Mouse (Mus musculus): Measurements from ENCODE around the gene Slc12a3. TPM values are rescaled to one million over a fixed set of nuclear protein-coding genes. Genes with fewer than 3 reads are reported as not detected.

Gene Slc12a3
- 0.05 TPM in 1 of 2 replicates, not detected in the other for polyA plus RNA-seq (2014; fragmentation: Nextera tagmentation; extraction: Ambion mirVana)

- no peak within 1 kb of the TSS for H3K9ac ChIP-seq (ENCODE audit: low read length)
- no peak within 1 kb of the TSS for H3K4me2 ChIP-seq (ENCODE audit: low read length)
- DNase-seq (ENCODE audit: low spot score) = no peak
- H3K9me3 ChIP-seq (ENCODE audit: control insufficient read depth, low read length) = no peaks in the 10 kb centered on the region
- ATAC-seq (replicated peaks; ENCODE audit: low FRiP score, low TSS enrichment, low read depth) = no peak
- no peak within 1 kb of the TSS for H3K4me3 ChIP-seq (ENCODE audit: low read depth, low read length)
- no peaks in the 10 kb centered on the region for H3K36me3 ChIP-seq (ENCODE audit: control insufficient read depth, insufficient read depth, low read length)
- WGBS = 81% methylated on average over 21 of the region's 21 CpGs
- H3K27me3 ChIP-seq (replicated peaks; ENCODE audit: control insufficient read depth, insufficient read depth, low read length) = no peaks in the 10 kb centered on the region
- H3K4me1 ChIP-seq (replicated peaks; ENCODE audit: control insufficient read depth, insufficient read depth, low read length) = no peaks in the 10 kb centered on the region
- H3K27ac ChIP-seq (ENCODE audit: low read depth) = no peak within 1 kb of the TSS
Measured at GRCm38 (mm10) chr8:94328932-94329728, at the start of gene Slc12a3. Slc12a3 (plus strand) TSS chr8:94329201.

- H3K27me3 ChIP-seq (replicated peaks; ENCODE audit: control insufficient read depth, insufficient read depth, low read length) = no peaks in the 10 kb centered on the region
- ATAC-seq (replicated peaks; ENCODE audit: low FRiP score, low TSS enrichment, low read depth) = no peak
- H3K9me3 ChIP-seq (ENCODE audit: control insufficient read depth, low read length) = no peaks in the 10 kb centered on the region
- 70% methylated on average over 5 of the region's 5 CpGs for WGBS
- H3K4me2 ChIP-seq (ENCODE audit: low read length) = no peak overlapping the region
- no peak overlapping the region for H3K4me3 ChIP-seq (ENCODE audit: low read depth, low read length)
- H3K27ac ChIP-seq (ENCODE audit: low read depth) = no peak overlapping the region
- no peak overlapping the region for H3K9ac ChIP-seq (ENCODE audit: low read length)
- no peaks in the 10 kb centered on the region for H3K4me1 ChIP-seq (replicated peaks; ENCODE audit: control insufficient read depth, insufficient read depth, low read length)
- no peak for DNase-seq (ENCODE audit: low spot score)
- no peaks in the 10 kb centered on the region for H3K36me3 ChIP-seq (ENCODE audit: control insufficient read depth, insufficient read depth, low read length)
Measured at GRCm38 (mm10) chr8:94280001-94280613, 48.9 kb upstream of the Slc12a3 start.

GRCm38 (mm10) chr8:94282453-94282985 lies 46.5 kb upstream of the Slc12a3 start:
- H3K9ac ChIP-seq (ENCODE audit: low read length) = no peak overlapping the region
- H3K27me3 ChIP-seq (replicated peaks; ENCODE audit: control insufficient read depth, insufficient read depth, low read length) = no peaks in the 10 kb centered on the region
- H3K27ac ChIP-seq (ENCODE audit: low read depth) = no peak overlapping the region
- WGBS = 93% methylated on average over 3 of the region's 3 CpGs
- H3K36me3 ChIP-seq (ENCODE audit: control insufficient read depth, insufficient read depth, low read length) = no peaks in the 10 kb centered on the region
- ATAC-seq (replicated peaks; ENCODE audit: low FRiP score, low TSS enrichment, low read depth) = no peak
- no peak overlapping the region for H3K4me2 ChIP-seq (ENCODE audit: low read length)
- H3K9me3 ChIP-seq (ENCODE audit: control insufficient read depth, low read length) = no peaks in the 10 kb centered on the region
- H3K4me1 ChIP-seq (replicated peaks; ENCODE audit: control insufficient read depth, insufficient read depth, low read length) = no peaks in the 10 kb centered on the region
- H3K4me3 ChIP-seq (ENCODE audit: low read depth, low read length) = no peak overlapping the region
- no peak for DNase-seq (ENCODE audit: low spot score)

- H3K4me1 ChIP-seq (replicated peaks; ENCODE audit: control insufficient read depth, insufficient read depth, low read length) = no peaks in the 10 kb centered on the region
- H3K4me3 ChIP-seq (ENCODE audit: low read depth, low read length) = no peak overlapping the region
- H3K9me3 ChIP-seq (ENCODE audit: control insufficient read depth, low read length) = no peaks in the 10 kb centered on the region
- DNase-seq (ENCODE audit: low spot score) (no peak), ATAC-seq (replicated peaks; ENCODE audit: low FRiP score, low TSS enrichment, low read depth) (no peak)
- H3K36me3 ChIP-seq (ENCODE audit: control insufficient read depth, insufficient read depth, low read length) = no peaks in the 10 kb centered on the region
- no peak overlapping the region for H3K4me2 ChIP-seq (ENCODE audit: low read length)
- WGBS = 82% methylated on average over 7 of the region's 7 CpGs
- H3K27me3 ChIP-seq (replicated peaks; ENCODE audit: control insufficient read depth, insufficient read depth, low read length) = no peaks in the 10 kb centered on the region
- no peak overlapping the region for H3K27ac ChIP-seq (ENCODE audit: low read depth)
- H3K9ac ChIP-seq (ENCODE audit: low read length) = no peak overlapping the region
Measured at GRCm38 (mm10) chr8:94284204-94284603, 44.8 kb upstream of the Slc12a3 start.

GRCm38 (mm10) chr8:94290606-94291005 lies 38.4 kb upstream of the Slc12a3 start:
- H3K9ac ChIP-seq (ENCODE audit: low read length) = no peak overlapping the region
- H3K4me1 ChIP-seq (replicated peaks; ENCODE audit: control insufficient read depth, insufficient read depth, low read length) = no peaks in the 10 kb centered on the region
- ATAC-seq (replicated peaks; ENCODE audit: low FRiP score, low TSS enrichment, low read depth) (no peak), DNase-seq (ENCODE audit: low spot score) (no peak)
- no peaks in the 10 kb centered on the region for H3K9me3 ChIP-seq (ENCODE audit: control insufficient read depth, low read length)
- H3K27ac ChIP-seq (ENCODE audit: low read depth) = no peak overlapping the region
- 0 out of 2 replicates have a peak, but pooled peaks cover 7% of the 10 kb centered on the region for H3K36me3 ChIP-seq (ENCODE audit: control insufficient read depth, insufficient read depth, low read length)
- no peaks in the 10 kb centered on the region for H3K27me3 ChIP-seq (replicated peaks; ENCODE audit: control insufficient read depth, insufficient read depth, low read length)
- WGBS = 90% methylated on average over 5 of the region's 5 CpGs
- H3K4me2 ChIP-seq (ENCODE audit: low read length) = no peak overlapping the region
- H3K4me3 ChIP-seq (ENCODE audit: low read depth, low read length) = no peak overlapping the region

GRCm38 (mm10) chr8:94292072-94292471 lies 36.9 kb upstream of the Slc12a3 start:
- 62% methylated on average over 6 of the region's 6 CpGs for WGBS
- no peaks in the 10 kb centered on the region for H3K4me1 ChIP-seq (replicated peaks; ENCODE audit: control insufficient read depth, insufficient read depth, low read length)
- H3K4me3 ChIP-seq (ENCODE audit: low read depth, low read length) = no peak overlapping the region
- no peak overlapping the region for H3K4me2 ChIP-seq (ENCODE audit: low read length)
- H3K27me3 ChIP-seq (replicated peaks; ENCODE audit: control insufficient read depth, insufficient read depth, low read length) = no peaks in the 10 kb centered on the region
- H3K9me3 ChIP-seq (ENCODE audit: control insufficient read depth, low read length) = no peaks in the 10 kb centered on the region
- DNase-seq (ENCODE audit: low spot score) (no peak), ATAC-seq (replicated peaks; ENCODE audit: low FRiP score, low TSS enrichment, low read depth) (no peak)
- H3K36me3 ChIP-seq (ENCODE audit: control insufficient read depth, insufficient read depth, low read length) = 0 out of 2 replicates have a peak, but pooled peaks cover 7% of the 10 kb centered on the region
- no peak overlapping the region for H3K27ac ChIP-seq (ENCODE audit: low read depth)
- H3K9ac ChIP-seq (ENCODE audit: low read length) = no peak overlapping the region

- no peak for ATAC-seq (replicated peaks; ENCODE audit: low FRiP score, low TSS enrichment, low read depth)
Measured at GRCm38 (mm10) chr8:94292626-94293025, 36.4 kb upstream of the Slc12a3 start.

GRCm38 (mm10) chr8:94295687-94296086 lies 33.3 kb upstream of the Slc12a3 start:
- Histone ChIP-seq H3K27ac (ENCODE audit: low read depth) (no peak overlapping the region), H3K9ac (ENCODE audit: low read length) (no peak overlapping the region), H3K4me1 (replicated peaks; ENCODE audit: control insufficient read depth, insufficient read depth, low read length) (no peaks in the 10 kb centered on the region), H3K9me3 (ENCODE audit: control insufficient read depth, low read length) (no peaks in the 10 kb centered on the region), H3K27me3 (replicated peaks; ENCODE audit: control insufficient read depth, insufficient read depth, low read length) (no peaks in the 10 kb centered on the region), H3K4me3 (ENCODE audit: low read depth, low read length) (no peak overlapping the region), H3K4me2 (ENCODE audit: low read length) (no peak overlapping the region), H3K36me3 (ENCODE audit: control insufficient read depth, insufficient read depth, low read length) (0 out of 2 replicates have a peak, but pooled peaks cover 9% of the 10 kb centered on the region)
- WGBS = 87% methylated on average over 6 of the region's 6 CpGs
- DNase-seq (ENCODE audit: low spot score) (no peak), ATAC-seq (replicated peaks; ENCODE audit: low FRiP score, low TSS enrichment, low read depth) (no peak)

More at GRCm38 (mm10) chr8:94292626-94293025, 36.4 kb upstream of the Slc12a3 start:
- DNase-seq (ENCODE audit: low spot score) = no peak
- Histone ChIP-seq H3K9ac (ENCODE audit: low read length) (no peak overlapping the region), H3K36me3 (ENCODE audit: control insufficient read depth, insufficient read depth, low read length) (0 out of 2 replicates have a peak, but pooled peaks cover 7% of the 10 kb centered on the region), H3K9me3 (ENCODE audit: control insufficient read depth, low read length) (no peaks in the 10 kb centered on the region), H3K4me1 (replicated peaks; ENCODE audit: control insufficient read depth, insufficient read depth, low read length) (no peaks in the 10 kb centered on the region), H3K4me3 (ENCODE audit: low read depth, low read length) (no peak overlapping the region), H3K27ac (ENCODE audit: low read depth) (no peak overlapping the region), H3K4me2 (ENCODE audit: low read length) (no peak overlapping the region), H3K27me3 (replicated peaks; ENCODE audit: control insufficient read depth, insufficient read depth, low read length) (no peaks in the 10 kb centered on the region)
- WGBS = 90% methylated on average over 8 of the region's 8 CpGs

Data from intestine, embryonic 14.5 days (tissue).